Mouse (Mus musculus): ENCODE data around the gene Hoxa4.

Gene Hoxa4

GRCm38 (mm10) chr6:52216691-52217458 lies 25.3 kb upstream of the Hoxa4 start:
- DNase-seq (ENCODE audit: low read depth, low spot score): no peak

DNA sequence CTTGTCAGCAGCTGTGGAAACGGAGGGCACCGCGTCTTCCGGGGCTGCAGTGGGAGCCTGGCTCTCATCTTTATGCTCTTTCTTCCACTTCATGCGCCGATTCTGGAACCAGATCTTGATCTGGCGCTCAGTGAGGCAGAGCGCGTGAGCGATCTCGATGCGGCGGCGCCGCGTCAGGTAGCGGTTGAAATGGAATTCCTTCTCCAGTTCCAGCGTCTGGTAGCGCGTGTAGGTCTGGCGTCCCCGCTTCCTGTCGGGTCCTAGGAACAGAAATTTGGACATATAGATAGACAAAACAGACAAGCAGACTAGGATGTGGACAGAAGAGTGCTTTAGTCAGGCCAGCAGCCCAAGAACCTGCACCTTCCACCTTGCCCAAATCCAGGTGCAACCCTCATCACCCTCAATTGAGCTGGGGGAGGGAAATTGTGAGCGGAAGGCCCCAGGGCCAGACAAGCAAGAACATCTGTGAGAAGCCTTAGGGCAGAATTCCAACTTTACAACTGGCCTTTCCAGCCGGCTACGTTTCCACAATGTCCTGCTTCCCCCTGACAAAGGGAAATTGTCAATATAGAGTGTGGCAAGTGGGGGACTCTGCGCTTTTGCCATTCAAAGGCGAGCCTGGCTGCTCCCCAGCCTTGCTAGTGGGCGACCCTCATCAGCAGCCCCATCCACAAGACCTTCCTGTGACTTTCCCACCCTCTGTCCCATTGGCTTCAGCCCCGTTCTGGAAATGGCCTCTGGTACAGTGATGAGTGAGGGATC lies 24.4 kb upstream of the Hoxa4 start:
- no peak for DNase-seq (ENCODE audit: low read depth, low spot score)

GRCm38 (mm10) chr6:52215070-52215469 lies 23.5 kb upstream of the Hoxa4 start:
- no peak for DNase-seq (ENCODE audit: low read depth, low spot score)

- no peak for DNase-seq (ENCODE audit: low read depth, low spot score)
These were observed 22.7 kb upstream of the Hoxa4 start for GRCm38 (mm10) chr6:52214271-52214670.

DNA sequence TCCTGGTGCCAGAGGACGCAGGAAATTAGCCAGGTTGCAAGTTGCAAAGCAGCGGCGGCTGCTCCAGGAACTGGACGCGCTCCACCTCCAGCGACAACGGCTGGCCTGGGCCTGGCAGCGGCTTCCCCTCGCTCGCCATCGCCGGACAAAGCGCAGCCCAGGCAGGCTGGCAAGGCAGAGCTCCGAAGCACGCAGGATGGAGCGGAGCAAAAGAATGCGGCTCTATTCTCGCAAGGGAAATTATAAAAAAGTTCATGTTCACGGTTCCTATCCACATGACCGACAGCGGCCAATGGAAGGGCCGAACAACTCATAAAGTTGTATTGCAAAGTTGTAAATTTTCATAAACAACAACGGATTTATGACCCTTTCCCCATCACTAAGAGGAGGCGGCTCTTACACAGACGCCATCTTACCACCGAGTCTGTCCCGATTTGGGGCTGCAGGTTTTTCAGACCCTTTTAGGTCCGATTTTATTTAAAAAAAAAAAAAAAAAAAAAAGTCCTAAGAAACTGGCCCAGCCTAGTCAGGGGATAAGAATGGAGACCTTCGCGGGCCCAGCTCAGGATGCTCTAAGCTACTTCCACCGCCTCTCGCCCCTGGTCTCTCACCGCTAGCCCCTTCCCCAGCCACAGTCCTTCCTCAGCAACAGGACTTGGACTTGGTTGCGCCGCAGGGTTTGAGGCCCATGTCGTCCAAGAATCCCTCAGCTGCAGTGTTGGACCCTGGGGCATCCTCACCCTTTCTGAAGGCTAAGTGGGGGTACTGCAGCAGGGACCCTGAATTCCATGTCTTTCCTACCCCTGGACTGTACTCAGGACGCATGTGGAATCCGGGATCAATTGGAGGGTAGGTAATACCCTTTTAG lies 21.8 kb upstream of the Hoxa4 start, which contains the start of the genes Hoxa3 and Gm28308:
Hoxa3 (minus strand) TSS at position 218 of the 868 bp plus-strand sequence.
Gm28308 (minus strand) TSS at position 221 of the 868 bp plus-strand sequence.
- no peak for DNase-seq (ENCODE audit: low read depth, low spot score)

DNA sequence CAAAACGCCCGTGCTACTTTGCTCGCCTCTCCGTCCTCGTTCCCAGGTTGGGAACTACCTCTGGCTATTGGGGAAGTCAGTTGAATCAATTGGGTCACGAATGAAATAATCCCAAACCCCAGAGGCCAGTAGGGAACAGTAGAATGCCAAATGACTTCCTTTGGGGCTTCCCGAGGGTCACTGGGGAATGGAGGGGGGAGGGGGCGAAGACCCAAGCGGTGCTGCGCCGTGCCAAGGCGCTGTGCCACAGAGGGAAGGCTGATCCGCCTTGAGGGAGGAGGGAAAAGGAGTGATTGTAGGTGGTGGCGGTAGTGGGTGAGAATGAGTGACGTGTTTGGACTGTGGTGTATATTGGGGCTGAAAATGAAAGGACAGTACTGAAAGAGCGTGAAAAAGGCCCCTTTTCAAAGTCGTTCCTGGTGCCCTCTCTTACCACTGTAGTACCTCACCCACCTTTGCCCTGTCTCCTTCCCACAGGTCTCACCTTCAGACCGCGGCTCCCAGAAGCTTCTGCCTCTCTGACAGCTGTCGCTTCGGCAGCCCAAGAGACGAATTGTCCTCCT lies 21.1 kb upstream of the Hoxa4 start:
- no peak for DNase-seq (ENCODE audit: low read depth, low spot score)

GRCm38 (mm10) chr6:52211961-52212360 lies 20.4 kb upstream of the Hoxa4 start:
- no peak for DNase-seq (ENCODE audit: low read depth, low spot score)

DNA sequence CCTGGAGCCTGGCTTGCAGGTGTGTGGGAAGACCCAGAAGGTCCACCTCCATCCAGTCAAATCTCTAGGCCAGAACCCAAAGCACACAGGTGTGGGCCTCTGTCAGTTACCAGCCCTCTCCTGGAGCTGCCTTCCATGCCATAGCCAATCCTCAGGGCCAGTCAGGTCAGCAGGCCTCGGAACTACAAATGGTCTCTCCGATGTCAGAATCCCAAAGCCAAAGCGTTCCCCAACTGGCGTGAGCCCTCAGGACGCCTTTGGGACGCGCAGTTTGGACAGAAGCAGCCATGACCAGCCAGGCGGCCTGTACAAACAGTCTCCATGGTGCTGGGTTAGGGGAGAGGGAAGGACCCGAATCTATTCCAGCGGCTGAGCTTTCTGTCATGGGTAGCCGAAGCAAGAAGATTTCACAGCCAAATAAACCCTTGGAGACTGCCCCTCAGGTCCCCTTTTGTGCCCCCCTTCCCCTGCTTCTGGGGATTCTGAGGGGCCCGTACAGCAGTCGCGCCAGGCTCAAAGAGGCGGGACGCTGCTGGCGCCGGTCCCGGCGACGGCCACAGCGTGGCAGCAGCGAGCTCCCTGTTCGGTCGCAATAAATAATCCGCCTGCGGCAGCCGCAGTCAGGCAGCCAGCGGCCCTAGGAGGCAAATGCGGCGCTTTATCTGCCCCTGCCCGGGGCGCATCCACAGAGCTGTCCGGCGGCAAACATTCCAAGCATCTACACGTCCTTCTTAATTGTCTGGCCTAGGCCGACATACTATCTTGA lies 19.8 kb upstream of the Hoxa4 start:
- DNase-seq (ENCODE audit: low read depth, low spot score): no peak

DNA sequence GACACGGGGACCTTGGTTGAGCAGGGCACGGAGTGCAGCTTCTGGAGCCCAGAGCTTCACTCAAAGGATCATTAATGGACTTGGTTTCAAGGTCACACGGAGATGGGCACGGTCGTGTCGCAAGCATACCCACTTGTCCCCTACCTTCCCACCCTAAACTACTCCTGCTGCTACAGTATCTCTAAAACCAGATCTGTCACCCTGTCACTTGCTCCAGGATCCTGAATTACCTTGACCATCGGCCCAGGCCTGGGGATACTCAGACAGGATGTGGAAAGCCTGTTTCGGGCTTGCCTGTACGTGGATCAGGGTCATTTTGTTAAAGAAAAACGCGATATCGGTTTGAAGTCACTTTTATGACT lies 18.1 kb upstream of the Hoxa4 start:
- DNase-seq (ENCODE audit: low read depth, low spot score): no peak

GRCm38 (mm10) chr6:52208868-52209684 lies 17.5 kb upstream of the Hoxa4 start:
- no peak for DNase-seq (ENCODE audit: low read depth, low spot score)

DNA sequence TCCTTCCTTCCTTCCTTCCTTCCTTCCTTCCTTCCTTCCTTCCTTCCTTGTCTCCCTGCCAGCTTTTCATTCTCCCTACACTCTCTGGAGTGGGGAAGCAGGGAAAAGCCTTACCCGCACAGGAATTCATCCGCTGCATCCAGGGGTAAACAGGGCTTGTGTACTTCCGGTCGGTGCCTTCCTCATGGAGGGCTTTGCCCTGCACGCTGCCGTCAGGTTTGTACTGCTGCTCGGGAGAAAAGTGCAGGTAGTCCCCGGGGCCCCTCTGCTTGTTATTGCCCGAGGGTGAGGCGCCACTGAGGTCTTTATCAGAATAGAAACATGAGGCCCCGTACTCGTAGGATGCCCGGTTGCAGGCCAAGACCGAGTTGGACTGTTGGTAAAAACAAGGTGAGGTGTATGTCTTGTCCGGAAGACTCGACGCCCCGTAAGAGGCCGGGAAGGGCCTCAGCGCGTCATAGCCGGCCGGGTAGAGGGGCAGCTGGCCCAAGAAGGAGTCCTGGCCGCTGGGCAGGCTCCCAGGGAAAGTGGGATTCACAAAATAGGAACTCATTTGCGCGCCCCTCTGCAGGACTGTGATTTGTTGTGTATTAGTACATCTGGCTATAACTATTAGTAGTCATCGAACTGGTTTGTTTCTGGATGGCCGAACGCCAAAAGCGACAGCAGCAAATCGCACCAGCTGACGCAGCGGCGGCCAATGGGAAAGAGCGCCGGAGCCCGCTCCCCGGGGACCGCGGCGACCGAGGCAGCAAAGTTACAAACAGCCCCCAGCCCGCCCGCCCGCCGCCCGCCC lies 16.7 kb upstream of the Hoxa4 start, which contains the start of gene Hoxa6:
Hoxa6 (minus strand) TSS at position 651 of the 796 bp plus-strand sequence.
- DNase-seq (ENCODE audit: low read depth, low spot score): no peak

- no peak for DNase-seq (ENCODE audit: low read depth, low spot score)
These were observed 16.1 kb upstream of the Hoxa4 start for GRCm38 (mm10) chr6:52207684-52207976.

GRCm38 (mm10) chr6:52206882-52207683 lies 15.5 kb upstream of the Hoxa4 start:
- DNase-seq (ENCODE audit: low read depth, low spot score): no peak

- no peak for DNase-seq (ENCODE audit: low read depth, low spot score)
These were observed 14.4 kb upstream of the Hoxa4 start for GRCm38 (mm10) chr6:52205638-52206621.

DNA sequence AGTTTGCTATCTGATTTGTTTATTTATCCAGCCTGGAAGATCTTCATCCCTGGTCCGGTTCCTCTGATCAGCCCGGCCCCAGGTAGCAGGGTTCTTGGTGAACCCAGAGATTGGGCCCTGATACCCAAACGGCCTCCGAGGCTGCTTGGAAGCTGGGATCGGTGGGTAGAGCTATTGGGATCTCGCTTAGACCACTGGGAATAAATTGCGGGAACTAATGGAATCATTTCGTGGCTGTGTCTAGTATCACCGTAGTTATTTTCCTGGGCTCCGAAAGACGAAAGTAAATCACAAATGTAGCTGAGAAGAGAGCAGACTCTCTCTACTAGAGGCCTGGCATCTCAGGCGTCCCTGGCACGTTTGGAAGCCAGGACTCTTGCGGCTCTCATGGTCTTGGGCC lies 13.7 kb upstream of the Hoxa4 start:
- DNase-seq (ENCODE audit: low read depth, low spot score): no peak

GRCm38 (mm10) chr6:52204050-52204752 lies 12.6 kb upstream of the Hoxa4 start, which contains the start of gene Hoxa5:
Hoxa5 (minus strand) TSS chr6:52204587.
- no peak for DNase-seq (ENCODE audit: low read depth, low spot score)

Measured in telencephalon, adult 2 months (tissue).